Mouse (Mus musculus) CD4-positive, CD25-positive, alpha-beta regulatory T cell, adult 2 months (primary cell): ENCODE measurements around the gene Gm28635.

Source experiments
- DNase-seq: peaks from one replicate; pipeline ENCODE4 v3.0.0-alpha.2; 2012; ENCODE audit warnings: low read depth, low spot score

The Gm28635 gene

GRCm38 (mm10) chr2:84637452-84638165 is 40.2 kb downstream of the Gm28635 start:
- DNase-seq = no peak

GRCm38 (mm10) chr2:84636231-84636741 is 41.6 kb downstream of the Gm28635 start:
- no peak for DNase-seq

- DNase-seq = no peak
Measured at GRCm38 (mm10) chr2:84635611-84636010, 42.2 kb downstream of the Gm28635 start.

GRCm38 (mm10) chr2:84634934-84635482 is 42.8 kb downstream of the Gm28635 start:
- DNase-seq = no peak

GRCm38 (mm10) chr2:84634006-84634405 is 43.8 kb downstream of the Gm28635 start:
- no peak for DNase-seq

GRCm38 (mm10) chr2:84632999-84633398 is 44.8 kb downstream of the Gm28635 start:
- peak; percentile 37 for DNase-seq

GRCm38 (mm10) chr2:84632001-84632400 is 45.8 kb downstream of the Gm28635 start:
- no peak for DNase-seq

- no peak for DNase-seq
Measured at GRCm38 (mm10) chr2:84627036-84627435, 50.8 kb downstream of the Gm28635 start.

GRCm38 (mm10) chr2:84626366-84626975 is 51.4 kb downstream of the Gm28635 start:
- no peak for DNase-seq

- no peak for DNase-seq
Measured at GRCm38 (mm10) chr2:84624201-84624600, 53.6 kb downstream of the Gm28635 start.

- DNase-seq = no peak
Measured at GRCm38 (mm10) chr2:84623428-84624119, 54.3 kb downstream of the Gm28635 start.

GRCm38 (mm10) chr2:84622668-84623067 is 55.2 kb downstream of the Gm28635 start:
- DNase-seq = no peak

GRCm38 (mm10) chr2:84619646-84620340 is 58.0 kb downstream of the Gm28635 start:
- DNase-seq = no peak

GRCm38 (mm10) chr2:84618914-84619313 is 58.9 kb downstream of the Gm28635 start:
- no peak for DNase-seq

- DNase-seq = peak; percentile 84
Measured at GRCm38 (mm10) chr2:84617637-84618515, 60.0 kb downstream of the Gm28635 start.

- no peak for DNase-seq
Measured at GRCm38 (mm10) chr2:84612764-84613163, 65.1 kb downstream of the Gm28635 start.

- no peak for DNase-seq
Measured at GRCm38 (mm10) chr2:84607842-84608241, 70.0 kb downstream of the Gm28635 start.

- DNase-seq = no peak
Measured at GRCm38 (mm10) chr2:84600977-84601376, 76.9 kb downstream of the Gm28635 start.

- no peak for DNase-seq
Measured at GRCm38 (mm10) chr2:84599270-84599888, 78.5 kb downstream of the Gm28635 start.

- no peak for DNase-seq
Measured at GRCm38 (mm10) chr2:84597123-84597522, 80.7 kb downstream of the Gm28635 start.
